Mouse (Mus musculus): ENCODE results near the gene Dll3.
A peak's percentile ranks its signal among the peaks of the same experiment; 100 is the strongest.

The Dll3 gene

DNA sequence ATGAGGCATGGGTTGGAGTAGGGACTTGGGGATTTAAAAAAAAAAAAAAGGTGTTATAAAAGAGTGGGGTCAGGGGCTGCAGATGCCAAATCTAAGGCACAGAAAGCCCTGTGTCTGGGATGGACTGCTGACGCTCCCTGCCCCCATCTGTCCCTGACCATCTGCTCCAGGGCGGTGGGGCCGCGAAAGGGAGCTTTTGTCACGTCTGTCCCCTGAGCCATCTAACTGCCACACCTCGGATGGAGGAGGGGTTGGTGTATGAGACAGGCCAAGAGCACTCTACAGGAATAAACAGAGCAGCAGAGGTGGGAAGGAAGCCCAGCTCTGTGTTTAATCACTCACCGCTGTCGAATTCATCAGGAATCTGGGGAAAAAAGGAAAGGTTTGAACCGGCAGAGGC is 7.7 kb upstream of the Dll3 start:
- no peak for DNase-seq (ENCODE audit: low read depth, low spot score)

DNA sequence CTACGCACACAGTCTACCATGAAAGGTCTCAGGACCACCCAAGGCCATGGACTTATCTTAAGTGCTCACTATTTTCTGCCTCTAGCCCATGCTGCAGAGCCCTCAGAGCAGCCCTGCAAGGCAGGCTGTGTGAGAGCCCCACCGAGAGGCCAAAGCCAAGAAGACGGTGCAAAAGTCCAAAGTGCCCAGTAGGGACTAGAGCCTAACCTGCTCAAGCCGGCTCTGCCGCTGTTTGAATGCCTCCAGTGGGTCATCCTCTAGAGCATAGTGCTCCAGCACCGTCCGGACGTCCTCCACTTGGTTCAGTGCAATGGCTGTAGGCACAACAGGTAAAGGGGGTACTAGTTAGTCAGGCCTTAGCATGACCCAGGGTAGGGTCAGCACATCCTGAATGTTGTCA is 4.2 kb upstream of the Dll3 start:
- no peak for DNase-seq (ENCODE audit: low read depth, low spot score)

DNA sequence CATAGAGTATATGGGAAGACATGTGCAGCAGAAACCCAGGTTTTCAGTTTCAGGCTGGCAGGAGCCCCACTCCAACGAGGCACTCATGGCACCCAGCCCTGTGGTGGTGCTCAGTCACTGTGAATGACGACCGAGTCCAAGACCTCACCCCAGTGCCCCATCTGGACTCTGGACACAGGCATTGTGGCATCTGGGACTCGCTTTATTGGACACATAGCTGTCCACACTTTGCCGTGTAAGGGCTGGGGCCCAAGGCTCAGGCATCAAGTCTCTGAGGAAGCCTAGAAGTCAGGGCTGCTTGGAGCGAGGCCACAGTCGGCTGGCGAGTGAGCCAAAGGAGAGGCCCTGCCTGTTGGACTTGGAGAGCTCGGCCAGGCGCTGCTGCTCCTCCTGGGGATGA is 3.6 kb upstream of the Dll3 start:
- DNase-seq (ENCODE audit: low read depth, low spot score): no peak

DNA sequence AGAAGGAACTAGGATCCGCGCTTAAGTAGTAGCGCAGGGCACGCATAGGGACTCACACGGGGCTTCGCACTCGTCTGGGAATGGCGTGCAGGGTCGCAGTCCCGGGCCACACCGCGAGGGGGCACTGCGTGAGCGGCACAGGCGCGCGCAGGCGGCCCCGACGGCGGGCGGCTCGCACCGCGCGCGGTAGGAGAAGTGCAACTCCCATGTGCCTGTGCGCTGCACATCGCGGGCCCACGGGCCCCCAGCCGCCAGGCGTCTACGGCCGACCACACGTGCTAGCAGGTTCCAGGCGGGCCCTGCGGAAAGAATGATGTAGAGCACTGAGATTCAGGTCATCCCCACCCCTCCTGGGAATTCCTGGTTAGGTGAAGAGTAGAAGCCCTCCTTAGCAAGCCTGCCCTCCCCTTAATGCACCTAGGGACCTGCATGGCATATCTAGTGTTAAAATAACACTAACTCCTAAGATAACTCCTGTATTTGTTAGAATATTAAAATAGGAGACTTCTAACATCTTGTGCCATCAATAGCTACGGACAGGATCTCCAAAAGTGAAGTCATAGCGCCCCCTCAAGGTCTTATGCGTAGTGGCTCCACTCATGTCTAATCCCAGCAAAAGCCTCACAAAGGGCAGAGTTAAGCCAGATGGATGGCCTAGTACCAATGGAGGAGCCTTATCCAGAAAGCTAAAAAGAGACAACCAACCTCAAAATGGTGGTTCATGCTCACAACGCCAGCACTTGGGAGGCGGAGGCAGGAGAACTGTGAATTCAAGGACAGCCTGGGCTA is 3.0 kb downstream of the Dll3 start:
- peak; percentile 83 for DNase-seq (ENCODE audit: low read depth, low spot score)

DNA sequence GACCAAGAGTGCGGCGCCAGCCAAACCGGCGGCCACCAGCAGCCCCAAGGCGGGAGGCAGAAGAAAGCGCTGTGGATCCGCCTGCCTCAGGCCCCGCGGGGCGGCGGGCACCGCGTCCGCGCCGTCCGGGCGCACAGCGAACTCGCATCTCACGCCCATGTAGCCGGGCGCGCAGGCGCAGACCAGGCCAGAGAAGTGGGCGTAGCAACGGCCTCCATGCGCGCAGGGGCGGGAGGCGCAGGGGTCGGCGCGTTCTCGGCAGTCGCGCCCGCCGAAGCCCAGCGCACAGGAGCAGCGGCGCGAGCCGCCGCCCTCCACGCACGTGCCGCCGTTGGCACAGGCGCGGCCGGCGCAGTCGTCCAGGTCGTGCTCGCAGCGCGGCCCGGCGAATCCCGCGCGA is 7.6 kb downstream of the Dll3 start:
- DNase-seq (ENCODE audit: low read depth, low spot score): peak; percentile 75

DNA sequence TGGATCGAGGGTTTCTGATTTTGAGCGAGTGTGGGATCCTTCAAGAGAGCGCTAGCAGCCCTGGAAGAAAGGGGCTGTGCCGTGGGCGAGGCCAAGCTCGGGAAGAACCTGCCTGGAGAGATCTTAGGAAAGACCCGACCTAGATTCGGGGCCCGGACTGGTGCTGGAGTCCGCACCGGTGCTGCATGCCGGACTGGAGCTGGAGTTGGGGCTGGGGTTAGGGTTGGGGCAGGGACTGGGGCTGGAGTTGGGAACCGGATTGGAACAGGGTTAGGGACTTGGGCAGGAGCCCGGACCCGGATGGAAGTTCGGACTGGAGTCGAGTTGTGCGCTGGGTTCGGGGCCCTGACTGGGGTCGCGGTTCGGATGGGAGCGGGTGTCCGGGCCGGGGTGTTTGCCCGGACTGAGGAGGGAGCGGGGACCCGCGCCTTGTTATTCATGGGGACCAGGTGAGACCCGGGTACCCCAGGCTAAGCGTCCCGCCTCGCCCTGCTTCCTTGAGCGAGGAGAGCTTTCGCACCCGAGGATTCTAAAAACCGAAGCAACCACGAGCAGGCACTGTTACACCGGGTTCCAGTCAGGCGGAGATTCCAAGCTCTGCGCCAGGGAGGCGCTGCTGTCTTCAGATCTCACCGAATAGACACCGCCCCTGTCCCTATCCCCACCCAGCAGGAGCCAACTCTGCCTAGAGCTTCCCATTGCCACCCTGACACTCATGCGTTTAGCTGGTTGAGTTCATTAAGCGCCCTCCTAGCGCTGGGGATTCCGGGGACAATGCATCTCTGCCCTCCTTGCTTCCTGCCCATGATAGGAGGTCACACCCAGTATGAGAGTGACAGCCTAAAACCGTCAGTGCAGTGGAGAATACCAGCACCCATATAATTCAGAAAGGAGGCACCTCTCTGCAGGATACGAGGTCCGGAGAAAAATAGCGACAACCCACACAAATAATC is 11.1 kb downstream of the Dll3 start, which contains the start of gene Selenov:
Selenov (minus strand) TSS at position 549 of the 953 bp plus-strand sequence.
- DNase-seq (ENCODE audit: low read depth, low spot score): no peak

DNA sequence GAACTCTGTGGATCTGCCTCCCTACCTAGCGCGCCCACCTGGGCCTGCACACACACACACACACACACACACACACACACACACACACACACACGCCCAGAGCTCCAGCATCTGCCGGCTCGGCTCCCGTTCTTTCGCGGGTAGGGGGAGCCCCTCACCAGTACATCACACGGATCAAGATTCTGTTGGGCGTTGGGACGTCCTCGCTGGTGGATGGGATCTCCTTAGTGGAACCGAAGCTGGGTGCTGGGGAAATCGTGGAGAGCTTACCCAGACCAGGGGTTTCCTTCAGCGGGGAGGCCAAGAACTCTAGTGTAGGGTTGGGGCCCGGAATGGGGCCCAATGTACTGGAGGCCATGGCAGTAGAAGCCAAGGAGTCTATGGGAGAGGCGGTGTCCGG is 11.9 kb downstream of the Dll3 start:
- DNase-seq (ENCODE audit: low read depth, low spot score): no peak

DNA sequence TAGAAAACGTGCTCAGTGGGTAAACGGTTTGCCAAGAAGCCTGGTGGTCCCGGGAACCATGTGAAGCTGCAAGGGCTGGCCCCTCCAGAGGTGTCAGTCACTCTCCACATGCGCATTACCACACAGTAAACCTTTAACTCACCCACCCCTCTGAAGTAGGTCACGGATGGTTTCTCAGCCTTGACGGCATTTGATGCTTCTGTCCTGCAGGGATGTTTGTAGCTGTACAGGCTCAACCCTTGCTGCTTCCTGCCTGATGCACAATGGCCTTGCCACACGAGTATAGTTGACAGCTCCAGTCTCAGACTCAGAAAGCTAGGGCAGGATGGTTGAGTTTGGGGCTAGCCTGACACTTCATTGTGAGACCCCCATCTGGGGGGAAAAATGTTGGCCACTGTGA is 21.4 kb downstream of the Dll3 start:
- no peak for DNase-seq (ENCODE audit: low read depth, low spot score)

DNA sequence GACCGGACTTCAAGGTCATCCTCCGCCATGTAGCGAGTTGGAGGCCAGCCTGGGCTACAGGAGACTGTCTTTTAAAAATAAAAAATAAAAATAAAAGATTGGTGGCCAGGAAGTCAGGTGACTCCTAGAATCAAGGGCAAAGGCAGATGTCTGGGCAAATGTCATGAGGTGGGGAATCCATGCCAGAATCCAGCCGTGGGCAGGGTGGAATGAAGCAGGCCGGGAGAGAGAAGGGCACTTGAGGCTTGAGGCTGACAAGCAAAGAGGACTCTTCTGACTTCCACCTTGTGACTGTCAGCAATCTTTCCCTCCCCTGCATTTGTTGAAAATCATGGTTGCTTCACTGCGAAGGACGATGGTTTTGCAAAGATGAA is 23.8 kb downstream of the Dll3 start:
- DNase-seq (ENCODE audit: low read depth, low spot score): no peak

DNA sequence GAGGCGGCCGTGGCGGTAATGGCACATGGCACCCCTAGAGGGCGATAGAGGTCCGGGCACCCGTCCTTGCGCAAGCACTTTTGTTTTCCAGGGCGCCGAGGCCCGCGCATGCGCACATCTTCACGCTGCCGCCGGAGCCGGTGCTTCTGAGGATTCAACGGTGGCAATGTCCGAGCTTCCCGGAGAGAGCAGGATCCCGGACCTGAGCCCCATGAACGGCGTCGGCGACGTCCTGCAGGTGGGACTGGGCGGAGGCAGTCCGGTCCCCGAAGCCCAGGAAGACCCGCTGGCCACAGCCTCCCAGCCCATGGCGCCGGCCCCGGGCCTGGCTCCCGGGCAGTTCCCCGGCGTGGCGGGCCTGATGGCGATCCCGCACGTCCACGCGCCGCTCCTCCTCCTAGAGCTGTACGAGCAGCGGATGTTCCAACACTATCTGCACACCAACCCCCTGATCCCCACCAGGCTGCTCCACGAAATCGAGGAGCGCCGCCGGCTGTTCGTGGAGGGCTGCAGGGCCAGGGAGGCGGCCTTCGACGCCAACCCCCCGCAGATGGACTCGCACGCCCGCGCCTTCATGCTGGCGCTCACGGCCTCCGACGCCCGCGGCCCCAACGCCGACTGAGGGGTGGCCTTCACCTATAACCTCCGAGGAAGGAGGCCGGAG is 24.3 kb downstream of the Dll3 start, which contains the start of gene Eid2b:
Eid2b (plus strand) TSS at position 125 of the 664 bp plus-strand sequence.
- peak; percentile 93 for DNase-seq (ENCODE audit: low read depth, low spot score)

DNA sequence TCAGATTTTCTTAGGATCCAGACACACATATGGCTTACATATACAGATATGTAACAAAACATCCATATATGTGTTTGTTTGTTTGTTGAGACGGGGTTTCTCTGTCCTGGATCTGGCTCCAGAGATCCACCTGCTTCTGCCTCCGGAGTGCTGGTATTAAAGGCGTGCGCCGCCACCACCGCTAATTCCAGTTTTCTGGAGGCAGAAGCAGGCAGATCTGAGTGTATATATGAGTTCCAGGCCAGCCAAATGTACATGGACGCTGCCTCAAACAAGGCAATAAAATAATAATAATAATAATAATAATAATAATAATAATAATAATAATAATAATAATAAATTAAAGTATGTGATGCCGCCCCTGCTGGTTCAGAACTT is 24.8 kb downstream of the Dll3 start:
- DNase-seq (ENCODE audit: low read depth, low spot score): no peak

DNA sequence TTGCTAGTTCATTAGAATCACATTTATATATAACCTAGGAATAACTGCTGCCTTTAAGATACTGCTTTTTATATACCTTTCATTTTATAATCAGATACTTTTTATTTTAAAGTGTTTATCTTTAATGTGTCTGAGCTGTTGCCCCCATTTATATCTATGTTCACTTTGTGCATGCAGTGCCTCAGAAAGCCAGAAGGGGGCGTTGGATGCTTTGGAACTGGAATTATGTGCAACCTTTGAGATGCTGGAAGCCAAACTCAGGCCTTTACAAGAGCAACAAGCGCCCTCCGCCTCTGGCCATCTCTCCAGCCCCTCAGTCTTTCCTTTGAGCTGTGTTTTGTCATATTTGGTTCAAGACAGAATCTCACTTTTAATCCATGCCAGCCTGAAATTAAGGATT is 30.3 kb downstream of the Dll3 start:
- DNase-seq (ENCODE audit: low read depth, low spot score): no peak

DNA sequence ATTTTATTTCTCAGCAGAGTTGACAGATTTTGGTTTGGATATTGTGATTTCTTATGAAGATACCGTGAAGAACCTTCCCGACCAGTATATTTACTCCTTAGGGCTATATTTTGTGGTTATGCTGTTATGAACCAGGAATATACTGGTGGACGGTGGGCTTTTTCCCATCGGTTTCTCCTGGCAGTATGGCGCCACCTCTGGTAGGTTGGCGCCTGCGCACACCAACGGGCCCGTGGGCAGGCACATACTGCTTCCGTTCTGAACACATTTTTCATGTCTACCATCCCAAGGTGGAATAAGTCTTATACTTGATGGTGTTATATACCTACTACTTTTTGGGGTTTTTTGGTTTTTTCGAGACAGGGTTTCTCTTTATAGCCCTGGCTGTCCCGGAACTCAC is 32.7 kb downstream of the Dll3 start:
- no peak for DNase-seq (ENCODE audit: low read depth, low spot score)

DNA sequence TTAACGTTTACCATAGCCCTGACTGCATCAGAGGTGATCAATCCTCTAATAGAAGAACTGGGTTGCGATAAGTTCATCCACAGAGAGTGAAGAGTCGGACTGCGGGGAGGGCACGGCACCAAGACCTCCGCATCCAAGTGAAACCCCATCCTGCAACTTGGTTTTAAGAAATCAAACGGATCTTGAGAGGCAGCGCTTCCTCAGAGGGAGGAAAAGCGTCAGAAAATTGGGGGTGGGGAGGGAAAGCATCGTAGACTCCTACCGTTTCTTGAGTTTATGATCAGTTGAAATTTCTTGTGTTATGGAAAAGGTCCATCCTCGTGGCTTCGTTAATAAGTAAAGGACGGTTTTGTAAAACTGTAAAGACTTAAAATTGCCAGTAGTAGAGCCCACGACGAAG is 33.5 kb downstream of the Dll3 start:
- DNase-seq (ENCODE audit: low read depth, low spot score): no peak

DNA sequence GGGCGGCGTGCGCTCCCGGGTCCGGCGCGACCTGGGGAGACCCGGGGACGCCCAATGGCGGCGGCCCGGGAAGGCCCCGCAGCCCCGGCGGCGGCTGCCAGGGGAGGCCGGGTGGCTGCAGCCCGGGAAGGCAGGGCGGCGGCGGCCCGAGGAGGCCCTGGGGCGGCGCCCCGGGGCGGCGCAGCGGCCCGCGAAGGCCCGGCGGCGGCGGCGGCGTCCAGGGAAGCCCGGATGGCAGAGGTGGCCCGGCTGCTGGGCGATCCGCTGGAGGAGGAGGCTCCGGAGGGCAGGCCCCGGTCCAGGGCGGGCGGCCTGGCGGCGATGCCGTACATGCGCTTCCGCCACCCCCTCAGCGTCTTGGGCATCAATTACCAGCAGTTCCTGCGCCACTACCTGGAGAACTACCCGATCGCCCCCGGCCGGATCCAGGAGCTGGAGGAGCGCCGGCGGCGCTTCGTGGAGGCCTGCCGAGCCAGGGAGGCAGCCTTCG is 34.0 kb downstream of the Dll3 start:
- no peak for DNase-seq (ENCODE audit: low read depth, low spot score)

DNA sequence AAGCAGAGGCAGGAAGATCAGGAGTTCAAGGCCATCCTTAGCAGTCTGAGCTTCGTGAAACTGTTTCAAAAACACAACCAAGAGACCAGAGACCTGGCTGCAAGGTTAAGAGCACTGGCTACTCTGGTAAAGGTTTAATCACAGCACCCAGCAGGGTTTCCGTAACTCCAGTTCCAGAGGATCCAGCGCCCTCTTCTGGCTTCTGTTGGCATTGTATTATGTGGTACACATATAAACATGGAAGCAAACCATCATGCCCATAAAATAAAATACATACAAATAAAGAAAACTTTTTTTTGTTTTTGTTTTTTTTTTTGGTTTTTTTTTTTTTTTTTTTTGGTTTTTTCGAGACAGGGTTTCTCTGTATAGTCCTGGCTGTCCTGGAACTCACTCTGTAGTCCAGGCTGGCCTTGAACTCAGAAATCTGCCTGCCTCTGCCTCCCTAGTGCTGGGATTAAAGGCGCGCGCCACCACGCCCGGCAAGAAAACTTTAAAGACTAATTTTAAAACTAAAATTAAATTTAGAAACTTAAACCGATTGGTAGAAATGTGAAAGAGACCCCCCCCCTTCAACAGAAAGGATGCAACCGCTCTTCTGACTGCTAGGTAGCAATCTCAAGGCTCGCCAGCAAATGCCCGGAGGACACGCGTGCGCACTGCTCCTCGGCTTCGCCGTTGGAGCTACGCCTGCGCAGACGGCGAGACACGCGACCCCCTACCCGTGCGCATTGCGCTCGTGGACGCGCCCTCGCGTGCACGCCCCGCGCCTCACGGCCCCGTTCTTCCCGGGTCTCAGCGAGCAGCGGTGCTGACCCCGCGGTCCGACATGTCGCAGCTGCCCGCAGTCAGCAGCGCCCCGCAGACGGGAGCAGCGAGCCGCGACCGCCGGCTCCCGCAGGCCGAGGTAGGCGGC is 34.7 kb downstream of the Dll3 start, which contains the start of gene Eid2:
Eid2 (plus strand) TSS at position 753 of the 913 bp plus-strand sequence.
- DNase-seq (ENCODE audit: low read depth, low spot score): peak; percentile 87

DNA sequence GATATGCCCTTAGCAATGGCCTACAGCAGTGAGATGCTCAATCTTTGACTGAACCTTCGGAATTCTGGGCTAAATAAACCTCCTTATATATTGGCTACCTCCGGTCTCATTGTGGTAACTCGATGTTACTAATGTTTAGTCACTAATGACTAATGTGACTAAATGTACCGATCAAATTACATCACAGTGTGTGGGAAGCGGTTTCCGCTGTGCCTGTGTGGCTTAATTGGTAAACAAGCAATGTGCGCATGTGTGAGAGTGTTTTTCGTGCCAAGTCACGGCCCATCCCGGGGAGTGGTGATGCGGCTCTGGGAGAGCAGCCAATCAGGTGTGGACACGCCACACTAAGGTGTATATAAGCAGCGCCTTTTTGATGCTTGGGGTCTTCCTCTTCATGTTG is 36.6 kb downstream of the Dll3 start:
- no peak for DNase-seq (ENCODE audit: low read depth, low spot score)

DNA sequence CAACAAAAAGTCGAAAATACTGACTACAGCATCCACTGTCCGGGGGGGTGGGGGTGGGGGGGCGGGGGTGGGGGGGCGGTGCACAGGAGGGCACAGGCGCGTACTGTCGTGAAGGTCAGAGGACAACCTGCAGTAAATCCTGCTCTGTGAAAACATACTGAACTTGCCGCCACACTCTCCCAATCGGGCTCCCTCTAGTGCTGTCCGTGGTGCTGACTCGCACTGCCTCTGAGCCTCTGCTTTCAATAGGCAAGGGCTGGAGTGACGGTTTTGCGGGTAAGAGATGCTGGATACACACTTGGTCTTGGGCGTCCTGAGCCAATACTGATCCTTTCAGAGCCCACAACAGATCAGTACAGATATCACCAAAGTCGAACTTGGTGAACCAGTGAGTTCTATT is 38.3 kb downstream of the Dll3 start:
- no peak for DNase-seq (ENCODE audit: low read depth, low spot score)

DNA sequence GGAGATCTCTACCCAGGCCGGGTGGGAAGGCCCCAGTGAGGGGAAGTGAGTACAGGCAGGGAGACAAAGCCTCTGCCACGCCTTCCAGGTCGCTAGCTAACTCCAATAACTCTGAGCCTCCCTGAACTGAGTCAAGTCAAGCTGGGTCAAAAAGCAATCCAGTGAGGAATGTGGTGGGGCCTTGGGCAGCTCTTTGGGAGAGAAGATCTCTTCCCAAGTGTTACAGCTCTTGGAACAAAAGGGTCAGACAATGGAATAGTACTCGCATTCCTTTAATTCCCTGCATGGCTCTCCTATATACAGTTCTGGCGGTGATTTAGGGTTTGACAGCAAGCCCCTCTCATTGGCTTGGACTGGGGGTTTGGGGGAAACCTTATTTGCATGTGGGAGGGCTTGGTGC is 39.2 kb downstream of the Dll3 start:
- DNase-seq (ENCODE audit: low read depth, low spot score): no peak

DNA sequence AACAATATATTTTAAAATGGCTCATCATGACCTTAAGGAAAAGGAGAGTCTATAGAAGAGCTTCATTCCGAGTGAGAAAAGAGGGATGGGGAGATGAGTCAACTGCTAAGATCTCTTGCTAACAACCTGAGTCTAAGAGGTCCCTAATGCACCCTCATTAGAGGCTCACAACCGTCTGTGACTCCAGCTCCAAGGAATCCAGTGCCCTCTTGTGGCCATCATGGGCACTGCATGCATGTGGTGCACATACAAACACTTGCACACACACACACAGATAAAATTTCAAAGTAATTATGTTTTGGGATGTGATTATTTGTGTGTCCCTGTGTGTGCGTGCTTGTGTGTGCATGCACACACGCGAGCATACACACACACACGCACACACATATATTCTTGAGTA is 46.6 kb downstream of the Dll3 start:
- DNase-seq (ENCODE audit: low read depth, low spot score): no peak

DNA sequence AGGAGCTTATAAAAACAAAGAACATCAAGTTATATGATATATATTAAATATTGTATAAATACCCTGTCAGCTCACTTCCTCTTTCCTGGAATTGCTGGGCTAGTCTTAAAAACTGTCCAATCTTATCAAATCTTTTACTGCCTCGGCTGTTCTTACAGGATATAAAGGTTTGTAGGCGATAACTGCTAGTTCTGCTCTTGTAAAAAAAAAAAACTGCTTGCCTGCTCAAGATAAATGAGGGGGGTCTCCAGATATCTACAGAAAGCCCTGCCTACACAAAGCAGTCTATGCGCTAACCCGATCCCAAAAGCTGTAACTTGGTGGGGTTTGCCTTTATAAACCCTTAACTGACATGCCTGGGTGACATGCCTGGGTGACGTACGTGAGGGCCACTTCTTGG is 47.4 kb downstream of the Dll3 start:
- DNase-seq (ENCODE audit: low read depth, low spot score): no peak

All from retina, postnatal 7 days (tissue).